Mouse (Mus musculus) kidney, adult 2 months (tissue): ENCODE results near the gene Syt8.

Experiments used
- CTCF ChIP-seq: fragments of 200-500 bp; conservative IDR thresholded peaks from 2 replicates; pipeline ENCODE4 v1.5.1; 2011; ENCODE audit warnings: low read depth, mild to moderate bottlenecking, control low read depth, low read length, moderate library complexity, mixed read lengths; ENCODE audit not compliant: insufficient read depth, insufficient read length
- POLR2A ChIP-seq: fragments of 200-500 bp; IDR thresholded peaks from one replicate; pipeline ENCODE4 v1.6.1; 2011; ENCODE audit warnings: low read depth, low read length, control low read depth

DNA sequence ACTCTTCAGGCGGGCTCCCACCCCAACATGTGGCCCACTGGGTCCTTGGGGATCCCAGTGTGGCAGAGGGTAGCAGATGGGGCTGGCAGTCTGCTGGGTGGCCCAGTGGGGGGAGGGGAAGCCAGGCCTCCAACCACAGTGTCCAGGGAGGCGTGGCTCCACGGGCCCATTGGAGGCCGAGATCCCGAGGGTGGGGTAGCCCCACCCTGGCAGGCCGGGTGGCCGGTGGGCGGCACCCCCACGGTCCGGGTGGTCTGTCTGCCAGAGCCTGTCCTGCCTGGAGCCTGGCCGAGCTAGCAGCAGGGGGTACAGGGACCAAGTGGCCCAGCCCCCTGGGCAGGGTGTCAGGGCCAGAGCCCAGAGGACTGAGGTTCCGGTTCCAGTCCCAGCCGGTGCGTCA, 40.1 kb downstream of the Syt8 start:
- TF ChIP-seq POLR2A (no peak), CTCF (no peak)
